Mouse (Mus musculus) liver, embryonic 14.5 days (tissue): ENCODE data around the gene Prss33.

Experiments
- CTCF ChIP-seq: IDR thresholded peaks from 2 replicates; pipeline ENCODE4 v1.5.1; 2016; ENCODE audit warnings: antibody characterized with exemption, low read depth, control low read depth
- EP300 ChIP-seq: IDR thresholded peaks from 2 replicates; pipeline ENCODE4 v1.6.1; 2016; ENCODE audit warnings: antibody characterized with exemption, low read depth

- TF ChIP-seq EP300, result no peak
- no peak for TF ChIP-seq CTCF
Observed at GRCm38 (mm10) chr17:23803366-23804041, 32.4 kb downstream of the Prss33 start.
